Mouse (Mus musculus) cerebellum, adult 2 months (tissue): Measurements from ENCODE around the gene Gm10377. TPM values are rescaled to one million over a fixed set of nuclear protein-coding genes. Genes with fewer than 3 reads are reported as not detected.
"Not testable (repeated sequence)": the region's sequence is repeated elsewhere in the genome, so short reads cannot be mapped to it uniquely, and the experiment has no call there.

ENCODE experiments used
- DNase-seq, 2 experiments: peaks; one replicate each; pipeline ENCODE4 v3.0.0; 2021
- H3K27ac ChIP-seq: fragments of 200-500 bp; 2 replicates; pipeline ENCODE4 v1.5.1; 2012; ENCODE audit warnings: low read length, control low read depth, inconsistent platforms; ENCODE audit not compliant: insufficient read depth
- H3K27me3 ChIP-seq: fragments of 200-500 bp; 2 replicates; pipeline ENCODE4 v1.6.1; 2012; ENCODE audit warnings: inconsistent platforms, mild to moderate bottlenecking, low read length, moderate library complexity; ENCODE audit not compliant: control insufficient read depth, insufficient read depth
- H3K4me1 ChIP-seq: fragments of 200-500 bp; 2 replicates; pipeline ENCODE4 v1.6.1; 2011; ENCODE audit warnings: low read length; ENCODE audit not compliant: control insufficient read depth, insufficient read depth
- H3K4me3 ChIP-seq: fragments of 200-500 bp; replicated peaks from 2 replicates; pipeline ENCODE3; 2011; ENCODE audit warnings: mild to moderate bottlenecking, low read depth, low read length, control low read depth; ENCODE audit not compliant: insufficient read depth
- whole genome bisulfite sequencing: fragments of 180-500 bp; shearing (Covaris S2); methylation state at CpG from one replicate; pipeline ENCODE4 v1.1.7; 2018; 5-methylcytosine and 5-hydroxymethylcytosine counted together
- polyA plus RNA-seq: library from polyadenylated mRNA; depleted of rRNA; stranded (reverse); fragments of >200 nt; gene quantifications from 2 replicates; pipeline ENCODE4 v1.2.3, GENCODE M21; 2012; rRNA removed

Gene Gm10377
- polyA plus RNA-seq, result not detected in 2 replicates

GRCm38 (mm10) chr14:42797887-42798286, at the start of gene Gm10377:
Gm10377 (minus strand) TSS chr14:42797987.
- H3K4me3 ChIP-seq, H3K27me3 ChIP-seq, DNase-seq, H3K4me1 ChIP-seq, H3K27ac ChIP-seq: not testable (repeated sequence)

GRCm38 (mm10) chr14:42768721-42769120, 29.1 kb downstream of the Gm10377 start, which contains the start of gene Gm3015:
Gm3015 (minus strand) TSS chr14:42768821.
- H3K27me3 ChIP-seq, H3K4me1 ChIP-seq, H3K27ac ChIP-seq, H3K4me3 ChIP-seq, DNase-seq: not testable (repeated sequence)
- 100% methylated on average over 1 of the region's 1 CpGs for WGBS

Other genes with a start within 250 kb of the Gm10377 start
- not detected in 2 replicates for gene Gm17124, start 198.1 kb downstream of the Gm10377 start, polyA plus RNA-seq
- gene Gm3633, start 156.1 kb downstream of the Gm10377 start, polyA plus RNA-seq, result not detected in 2 replicates
- not detected in 2 replicates for gene Gm10378, start 142.0 kb downstream of the Gm10377 start, polyA plus RNA-seq
- not detected in 2 replicates for gene Gm3015, start 29.2 kb downstream of the Gm10377 start, polyA plus RNA-seq
- not detected in 2 replicates for gene Gm21977, start 55.5 kb upstream of the Gm10377 start, polyA plus RNA-seq
- not detected in 2 replicates for gene Gm8082, start 195.6 kb upstream of the Gm10377 start, polyA plus RNA-seq
- 0.25 TPM in 1 of 2 replicates, not detected in the other for gene Gm10376, start 217.6 kb upstream of the Gm10377 start, polyA plus RNA-seq